Mouse (Mus musculus) bone marrow, adult 2 months (tissue): ENCODE results near the gene Lims1. TPM values are rescaled to one million over a fixed set of nuclear protein-coding genes. Genes with fewer than 3 reads are reported as not detected.

ENCODE experiments used
- H3K27ac ChIP-seq: fragments of 200-500 bp; 2 replicates; pipeline ENCODE4 v1.5.1; 2012; ENCODE audit warnings: low read depth, mild to moderate bottlenecking, control low read depth, inconsistent platforms, low read length; ENCODE audit not compliant: control insufficient read depth, poor library complexity, insufficient read depth
- H3K4me1 ChIP-seq: fragments of 200-500 bp; 2 replicates; pipeline ENCODE4 v1.6.1; 2011; ENCODE audit warnings: low read length; ENCODE audit not compliant: control insufficient read depth, insufficient read depth
- H3K4me3 ChIP-seq: fragments of 200-500 bp; replicated peaks from 2 replicates; pipeline ENCODE3; 2011; ENCODE audit warnings: mild to moderate bottlenecking, low read depth, low read length, control low read depth; ENCODE audit not compliant: control insufficient read depth
- CTCF ChIP-seq: fragments of 200-500 bp; IDR thresholded peaks from 2 replicates; pipeline ENCODE4 v1.5.1; 2011; ENCODE audit warnings: low read length, control low read depth; ENCODE audit not compliant: control insufficient read depth, insufficient read depth
- POLR2A ChIP-seq: fragments of 200-500 bp; IDR thresholded peaks from 2 replicates; pipeline ENCODE4 v1.6.1; 2011; ENCODE audit warnings: low read depth, mild to moderate bottlenecking, control low read depth, low read length, borderline replicate concordance; ENCODE audit not compliant: control insufficient read depth
- WGBS: fragments of 180-500 bp; shearing (Covaris S2); methylation state at CpG from one replicate; pipeline ENCODE4 v1.1.7; 2018; 5-methylcytosine and 5-hydroxymethylcytosine counted together
- polyA plus RNA-seq: library from polyadenylated mRNA; stranded (reverse); fragments of >200 nt; gene quantifications from 2 replicates; pipeline ENCODE4 v1.2.4, GENCODE M21; 2011; ENCODE audit warnings: low replicate concordance; ENCODE audit not compliant: missing spikeins, insufficient read depth, insufficient read length

Lims1 gene
- polyA plus RNA-seq, 1 experiment = 44.1 TPM

DNA sequence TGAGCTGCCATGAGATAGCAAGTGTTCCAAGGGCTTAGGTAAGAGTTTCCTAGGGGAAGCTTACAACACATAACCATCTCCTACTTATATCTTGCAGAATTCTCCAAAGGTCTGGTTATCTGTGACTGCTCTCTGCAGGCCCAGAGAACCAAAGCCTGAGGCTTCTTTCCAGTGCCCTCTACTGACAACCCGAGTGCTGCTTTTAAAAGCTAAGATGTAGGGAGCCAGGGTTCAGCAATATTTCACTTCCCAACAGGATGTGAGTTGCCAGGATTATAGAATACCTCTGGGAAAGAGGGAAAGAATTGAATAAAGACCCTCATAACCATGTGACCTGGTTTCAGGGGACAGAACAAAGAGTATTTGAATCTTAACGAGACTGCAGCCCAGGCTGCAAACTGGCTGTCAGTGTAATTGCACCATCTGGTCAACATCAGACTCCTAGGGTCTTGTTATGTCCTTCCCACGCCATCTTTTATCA is 59.4 kb downstream of the Lims1 start:
- no peak overlapping the region for H3K27ac ChIP-seq
- H3K4me3 ChIP-seq = no peak overlapping the region
- peaks cover 1% of the 10 kb centered on the region; the same call in 1 of the 2 replicates for H3K4me1 ChIP-seq
- WGBS = 5% methylated on average over 3 of the region's 3 CpGs
- TF ChIP-seq CTCF (no peak), POLR2A (no peak)

DNA sequence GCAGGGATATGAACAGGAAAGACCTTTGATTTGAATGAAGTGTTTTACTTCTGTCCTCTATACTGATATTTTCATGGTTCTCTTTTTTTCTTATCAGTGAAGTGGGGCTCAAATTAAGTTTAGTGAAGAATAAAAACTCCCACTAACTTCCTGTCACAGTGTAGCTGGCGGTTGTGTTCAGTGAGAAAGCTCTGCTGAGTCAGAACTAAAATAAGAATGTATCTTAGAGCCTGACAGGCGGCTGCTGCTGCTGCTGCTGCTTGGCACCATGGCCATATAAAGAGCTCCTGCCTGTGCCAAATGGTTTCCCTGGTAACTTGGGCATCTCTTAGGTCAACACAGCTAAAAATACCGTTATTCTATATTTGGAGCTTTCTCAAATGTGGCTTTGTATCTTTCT is 60.0 kb downstream of the Lims1 start:
- peaks cover 1% of the 10 kb centered on the region; the same call in 1 of the 2 replicates for H3K4me1 ChIP-seq
- no peak overlapping the region for H3K4me3 ChIP-seq
- 6% methylated on average over 3 of the region's 3 CpGs for WGBS
- TF ChIP-seq POLR2A (no peak), CTCF (no peak)
- H3K27ac ChIP-seq = no peak overlapping the region

DNA sequence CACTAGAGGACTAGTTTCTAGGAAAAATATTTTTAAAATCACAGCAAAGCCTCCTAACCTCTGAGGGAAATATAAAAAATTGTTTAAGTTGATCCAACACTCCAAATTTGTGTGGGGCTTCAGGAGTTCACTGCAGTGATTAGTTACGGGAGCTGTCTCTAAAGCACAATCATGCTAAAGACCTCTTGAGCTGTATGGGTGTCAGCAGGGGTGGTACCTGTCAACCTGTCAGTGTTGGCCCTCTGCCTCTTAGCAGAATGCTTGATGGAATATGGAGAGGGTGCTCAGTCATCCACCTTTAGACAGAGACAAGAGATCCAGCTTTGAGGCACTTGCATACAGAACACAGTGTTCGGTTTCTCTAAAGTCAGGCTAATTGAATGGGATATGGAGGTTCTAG is 60.5 kb downstream of the Lims1 start:
- TF ChIP-seq CTCF (no peak), POLR2A (no peak)
- H3K4me1 ChIP-seq = peaks cover 1% of the 10 kb centered on the region; the same call in 1 of the 2 replicates
- WGBS = 83% methylated on average over 2 of the region's 2 CpGs

DNA sequence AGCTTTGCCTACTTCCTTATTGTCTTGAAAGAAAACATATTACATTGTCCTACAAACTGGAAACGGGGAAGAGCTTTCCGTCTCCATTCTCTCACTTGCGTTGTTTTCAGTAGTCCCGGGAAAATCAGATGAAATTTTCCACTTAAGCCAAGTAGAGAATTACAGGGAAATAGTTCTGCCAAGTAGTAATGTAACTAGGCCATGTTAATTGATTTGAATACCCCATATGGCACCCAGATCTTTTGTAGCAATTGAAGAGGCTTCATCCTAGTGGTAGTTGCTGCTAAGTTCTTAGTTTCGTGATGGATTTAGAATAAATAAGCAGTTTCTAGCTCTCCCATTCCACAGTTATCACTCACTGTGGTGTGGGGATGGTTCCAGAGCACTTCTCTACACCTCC is 62.4 kb downstream of the Lims1 start:
- WGBS = 82% methylated on average over 5 of the region's 5 CpGs
- H3K4me1 ChIP-seq = peaks cover 1% of the 10 kb centered on the region; the same call in 1 of the 2 replicates
- no peak overlapping the region for H3K4me3 ChIP-seq
- no peak overlapping the region for H3K27ac ChIP-seq
- TF ChIP-seq CTCF (no peak), POLR2A (no peak)

More for the DNA sequence above, 60.5 kb downstream of the Lims1 start:
- Histone ChIP-seq H3K27ac (no peak overlapping the region), H3K4me3 (no peak overlapping the region)

DNA sequence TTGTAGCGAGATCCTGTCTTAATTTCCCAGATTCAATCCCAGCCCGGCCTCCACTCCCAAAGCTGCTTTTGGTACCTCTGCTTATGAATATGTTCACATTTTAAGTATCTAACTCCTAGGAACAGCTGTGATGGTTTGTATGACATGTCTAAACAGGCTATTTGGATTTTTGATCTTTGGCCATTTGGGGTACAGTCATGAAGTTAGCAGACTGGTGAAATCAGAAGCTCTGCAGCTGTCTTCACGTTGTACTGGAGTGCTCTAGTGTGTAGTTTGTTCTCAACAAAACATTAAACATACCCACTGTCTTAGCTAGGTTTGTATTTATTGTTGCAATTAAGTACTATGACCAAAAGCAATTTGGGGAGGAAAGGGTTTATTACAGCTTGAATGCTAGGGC is 63.7 kb downstream of the Lims1 start:
- WGBS = 89% methylated on average over 3 of the region's 3 CpGs
- peaks cover 3% of the 10 kb centered on the region; the same call in 1 of the 2 replicates for H3K4me1 ChIP-seq
- no peak overlapping the region for H3K4me3 ChIP-seq

DNA sequence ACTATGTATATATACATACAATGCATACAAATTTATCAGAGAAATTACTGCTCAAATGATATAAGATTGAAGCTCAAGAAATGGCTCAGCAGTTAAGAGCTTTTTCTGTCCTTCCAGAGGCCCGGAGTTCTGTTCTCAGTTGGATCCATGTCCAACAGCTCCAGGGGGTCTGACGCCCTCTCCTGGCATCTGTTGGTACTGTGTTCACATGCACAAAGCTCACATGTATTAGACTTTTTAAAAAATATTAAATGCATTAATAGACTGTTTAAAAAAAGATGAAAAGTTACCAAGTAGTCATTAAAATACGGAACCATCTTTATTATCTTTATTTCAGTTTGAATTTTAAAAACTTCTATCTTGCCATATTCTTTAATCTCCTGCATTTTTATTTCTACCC is 65.4 kb downstream of the Lims1 start:
- peaks cover 3% of the 10 kb centered on the region; the same call in 1 of the 2 replicates for H3K4me1 ChIP-seq
- WGBS = 82% methylated on average over 3 of the region's 3 CpGs
- H3K27ac ChIP-seq = no peak overlapping the region
- TF ChIP-seq POLR2A (no peak), CTCF (no peak)
- no peak overlapping the region for H3K4me3 ChIP-seq

More for the DNA sequence above, 63.7 kb downstream of the Lims1 start:
- no peak for TF ChIP-seq POLR2A
- no peak for TF ChIP-seq CTCF
- H3K27ac ChIP-seq = no peak overlapping the region

DNA sequence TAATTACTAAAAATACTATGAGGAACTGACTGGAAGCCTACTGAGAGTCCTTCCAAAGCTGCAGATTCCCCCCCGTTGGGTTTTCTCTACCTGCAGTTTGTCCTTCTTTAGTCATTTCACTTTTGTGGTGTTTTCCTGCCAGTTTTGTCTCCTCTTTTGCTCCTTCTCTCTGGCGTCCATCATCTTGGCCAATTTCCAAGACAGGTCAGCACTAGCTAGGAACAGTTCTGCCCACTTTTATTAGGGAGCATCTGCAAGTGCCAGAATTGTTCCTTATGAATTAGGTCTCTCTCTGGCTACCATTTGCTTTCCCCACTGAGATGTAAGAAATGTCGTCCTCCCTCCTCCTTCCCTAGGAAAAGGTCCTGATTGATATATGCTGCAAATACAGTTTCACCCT is 65.9 kb downstream of the Lims1 start:
- Histone ChIP-seq H3K27ac (no peak overlapping the region), H3K4me3 (no peak overlapping the region), H3K4me1 (peaks cover 3% of the 10 kb centered on the region; the same call in 1 of the 2 replicates)
- 62% methylated on average over 3 of the region's 3 CpGs for WGBS
- TF ChIP-seq POLR2A (no peak), CTCF (no peak)

DNA sequence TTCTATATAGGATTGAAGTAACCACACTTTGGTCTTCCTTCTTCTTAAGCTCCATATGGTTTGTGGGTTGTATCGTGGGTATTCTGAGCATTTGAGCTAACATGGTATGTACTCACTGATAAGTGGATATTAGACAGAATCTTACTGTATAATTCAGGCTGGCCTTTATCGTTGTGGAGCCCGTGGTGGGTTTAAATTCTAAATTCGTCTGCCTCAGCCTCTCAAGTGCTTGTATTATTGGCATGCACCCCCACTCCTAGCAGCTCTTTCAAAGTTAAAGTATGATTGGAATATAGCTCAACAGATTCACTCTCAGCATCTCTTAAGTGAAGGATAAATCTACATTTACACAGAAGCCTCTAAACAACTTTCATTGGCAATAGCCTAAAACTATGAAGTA is 69.2 kb downstream of the Lims1 start:
- TF ChIP-seq CTCF = no peak
- TF ChIP-seq POLR2A = no peak
- 29% methylated on average over 4 of the region's 4 CpGs for WGBS
- Histone ChIP-seq H3K27ac (no peak overlapping the region), H3K4me1 (peaks cover 3% of the 10 kb centered on the region; the same call in 1 of the 2 replicates), H3K4me3 (no peak overlapping the region)
